ENCODE assay signal across 1 mouse cellular context in genomic region chr6:48741273-48741672, GRCm38 (mm10).
TF ChIP-seq lines count a peak whose summit lies in the region.

No protein-coding gene starts in this region.

TF ChIP-seq in CH12.LX, 34 proteins besides CTCF, POLR2A, EP300 and RAD21:
- TF ChIP-seq ETS1 (conservative IDR thresholded peaks at IDR 0.05; ENCODE audit: low read depth, low read length) (no peak), CHD2 (IDR thresholded peaks at IDR 0.05; ENCODE audit: low read length) (no peak), MAFK (IDR thresholded peaks at IDR 0.05; ENCODE audit: insufficient replicate concordance, low read length) (no peak), UBTF (IDR thresholded peaks at IDR 0.05; ENCODE audit: low read depth, low read length) (no peak), BHLHE40 (IDR thresholded peaks at IDR 0.05; ENCODE audit: low read depth, low read length) (no peak), TCF12 (IDR thresholded peaks at IDR 0.05; ENCODE audit: low read depth, low read length) (peak; percentile 45; the same call in 1 of the 2 replicates), USF2 (conservative IDR thresholded peaks at IDR 0.05; ENCODE audit: low read depth, low read length) (no peak), GABPA (IDR thresholded peaks at IDR 0.05; ENCODE audit: insufficient replicate concordance, low read depth, low read length) (no peak), NRF1 (IDR thresholded peaks at IDR 0.05; ENCODE audit: low read depth, low read length) (no peak), RCOR1 (conservative IDR thresholded peaks at IDR 0.05; ENCODE audit: low read depth, low read length) (no peak), ZMIZ1 (IDR thresholded peaks at IDR 0.05; ENCODE audit: low read depth, low read length) (no peak; the same call in 1 of the 2 replicates), MAZ (IDR thresholded peaks at IDR 0.05; ENCODE audit: low read depth, low read length) (no peak), KAT2A (IDR thresholded peaks at IDR 0.05; ENCODE audit: insufficient replicate concordance, low read length) (no peak), E2F4 (IDR thresholded peaks at IDR 0.05; ENCODE audit: insufficient replicate concordance, low read depth, low read length) (no peak), SMC3 (IDR thresholded peaks at IDR 0.05; ENCODE audit: low read depth, low read length) (no peak), POLR2AphosphoS2 (IDR thresholded peaks at IDR 0.05; ENCODE audit: low read depth, low read length) (0 out of 2 replicates have a peak, but pooled peaks have one; percentile 18), USF1 (IDR thresholded peaks at IDR 0.05; ENCODE audit: low read depth, low read length) (no peak), MXI1 (IDR thresholded peaks at IDR 0.05; ENCODE audit: low read depth, low read length) (peak; percentile 11; the same call in 1 of the 2 replicates), MAX (IDR thresholded peaks at IDR 0.05; ENCODE audit: low read length) (0 out of 2 replicates have a peak, but pooled peaks have one; percentile 0), HCFC1 (IDR thresholded peaks at IDR 0.05; ENCODE audit: low read depth, low read length) (no peak), CHD1 (IDR thresholded peaks at IDR 0.05; ENCODE audit: low read depth, low read length) (no peak), JUND (conservative IDR thresholded peaks at IDR 0.05; ENCODE audit: low read depth, low read length) (no peak), MEF2A (IDR thresholded peaks at IDR 0.05; ENCODE audit: borderline replicate concordance, low read depth, low read length) (no peak), NELFE (IDR thresholded peaks at IDR 0.05; ENCODE audit: low read depth, low read length) (0 out of 2 replicates have a peak, but pooled peaks have one; percentile 40), JUN (IDR thresholded peaks at IDR 0.05; ENCODE audit: insufficient read depth, low read depth, low read length) (no peak), ELF1 (IDR thresholded peaks at IDR 0.05; ENCODE audit: low read depth, low read length) (no peak), MYC (IDR thresholded peaks at IDR 0.05; ENCODE audit: low read depth, low read length) (no peak), ZNF384 (IDR thresholded peaks at IDR 0.05; ENCODE audit: low read depth, low read length) (no peak), SIN3A (IDR thresholded peaks at IDR 0.05; ENCODE audit: low read length) (no peak), PAX5 (IDR thresholded peaks at IDR 0.05; ENCODE audit: low read length) (no peak), IRF4 (IDR thresholded peaks at IDR 0.05; ENCODE audit: low read depth, low read length) (0 out of 2 replicates have a peak, but pooled peaks have one; percentile 6), ZC3H11A (IDR thresholded peaks at IDR 0.05; ENCODE audit: low read depth, low read length) (no peak), ZKSCAN1 (IDR thresholded peaks at IDR 0.05; ENCODE audit: borderline replicate concordance, low read depth, low read length) (no peak), TBP (conservative IDR thresholded peaks at IDR 0.05; ENCODE audit: low read depth, low read length) (0 out of 2 replicates have a peak, but pooled peaks have one; percentile 31)
